Mouse (Mus musculus): Measurements from ENCODE around the gene Prr11.

The Prr11 gene

GRCm38 (mm10) chr11:87046968-87047367, 61.5 kb downstream of the Prr11 start:
- DNase-seq (ENCODE audit: low read depth): no peak

- DNase-seq (ENCODE audit: low read depth): no peak
These were observed 65.5 kb downstream of the Prr11 start for GRCm38 (mm10) chr11:87043052-87043451.

- no peak for DNase-seq (ENCODE audit: low read depth)
These were observed 69.1 kb downstream of the Prr11 start for GRCm38 (mm10) chr11:87039307-87039963.

Data from c-Kit-positive CD71-positive TER-119-negative erythroid progenitor cells, embryonic 14.5 days (primary cell).